14 mouse cellular contexts compared by ENCODE assay signal in genomic region chr6:84570039-84570438, GRCm38 (mm10). TPM values are rescaled to one million over a fixed set of nuclear protein-coding genes. Genes with fewer than 3 reads are reported as not detected.
DNase-seq lines count a peak whose midpoint lies in the region; ATAC-seq and TF ChIP-seq lines count a peak whose summit lies in the region.
"Had no signal": no experiment of that assay in that cellular context is flagged by ENCODE, and none has a peak within 500 bp of the region (broad histone marks: within the 10 kb centered on the region; RNA-seq: fewer than 3 reads in every experiment).

No protein-coding gene starts in this region.

- H3K36me3 ChIP-seq in forebrain, embryonic 11.5 days (ENCODE audit: control insufficient read depth, insufficient read depth, low read length) = no peaks in the 10 kb centered on the region
- no peaks in the 10 kb centered on the region for H3K36me3 ChIP-seq in forebrain, embryonic 13.5 days (ENCODE audit: poor library complexity, severe bottlenecking)
- no peaks in the 10 kb centered on the region for H3K36me3 ChIP-seq in midbrain, embryonic 10.5 days
- H3K36me3 ChIP-seq in midbrain, embryonic 16.5 days (ENCODE audit: control insufficient read depth, insufficient read depth, low read length) = no peaks in the 10 kb centered on the region
- peaks cover 4% of the 10 kb centered on the region; the same call in 1 of the 2 replicates for H3K36me3 ChIP-seq in hindbrain, embryonic 13.5 days
- H3K36me3 ChIP-seq in midbrain, postnatal 0 days (ENCODE audit: insufficient read depth, low read length) = no peaks in the 10 kb centered on the region

- H3K9me3 ChIP-seq in forebrain, embryonic 11.5 days (ENCODE audit: control insufficient read depth, low read length) = no peaks in the 10 kb centered on the region
- H3K9me3 ChIP-seq in forebrain, embryonic 13.5 days (replicated peaks) = no peaks in the 10 kb centered on the region
- no peaks in the 10 kb centered on the region for H3K9me3 ChIP-seq in midbrain, embryonic 10.5 days (replicated peaks)
- no peaks in the 10 kb centered on the region for H3K9me3 ChIP-seq in midbrain, embryonic 16.5 days (replicated peaks; ENCODE audit: control insufficient read depth, low read length, poor library complexity, severe bottlenecking)
- no peaks in the 10 kb centered on the region for H3K9me3 ChIP-seq in hindbrain, embryonic 13.5 days
- no peaks in the 10 kb centered on the region for H3K9me3 ChIP-seq in midbrain, postnatal 0 days (ENCODE audit: low read length)

- 68% methylated on average over 3 of the region's 3 CpGs for WGBS in forebrain, embryonic 11.5 days
- whole genome bisulfite sequencing in forebrain, embryonic 13.5 days = 34% methylated on average over 3 of the region's 3 CpGs
- 50% methylated on average over 3 of the region's 3 CpGs for WGBS in midbrain, embryonic 10.5 days
- 46% methylated on average over 3 of the region's 3 CpGs for WGBS in midbrain, embryonic 16.5 days
- WGBS in hindbrain, embryonic 13.5 days = 32% methylated on average over 3 of the region's 3 CpGs
- 59% methylated on average over 3 of the region's 3 CpGs for WGBS in midbrain, postnatal 0 days

- H3K9ac ChIP-seq in forebrain, embryonic 11.5 days (ENCODE audit: low read length) = no peak overlapping the region
- no peak overlapping the region for H3K9ac ChIP-seq in forebrain, embryonic 13.5 days
- H3K9ac ChIP-seq in midbrain, embryonic 16.5 days (ENCODE audit: low read depth, low read length) = no peak overlapping the region
- H3K9ac ChIP-seq in hindbrain, embryonic 13.5 days = no peak overlapping the region
- no peak overlapping the region for H3K9ac ChIP-seq in midbrain, postnatal 0 days (replicated peaks; ENCODE audit: low read length, poor library complexity, severe bottlenecking)
- H3K9ac ChIP-seq: liver, postnatal 0 days had no signal

- no peak for ATAC-seq in forebrain, embryonic 11.5 days (replicated peaks; ENCODE audit: low FRiP score)
- no peak for ATAC-seq in forebrain, embryonic 13.5 days
- no peak for ATAC-seq in midbrain, embryonic 16.5 days
- 0 out of 2 replicates have a peak, but pooled peaks have one; percentile 33 for ATAC-seq in hindbrain, embryonic 13.5 days (ENCODE audit: low FRiP score)
- no peak for ATAC-seq in midbrain, postnatal 0 days (ENCODE audit: low FRiP score)
- ATAC-seq: liver, postnatal 0 days had no signal

- H3K27me3 ChIP-seq in forebrain, embryonic 11.5 days (ENCODE audit: control insufficient read depth, insufficient read depth, low read length) = peaks cover 4% of the 10 kb centered on the region; the same call in 1 of the 2 replicates
- peaks cover 12% of the 10 kb centered on the region for H3K27me3 ChIP-seq in forebrain, embryonic 13.5 days
- peaks cover 53% of the 10 kb centered on the region for H3K27me3 ChIP-seq in midbrain, embryonic 10.5 days (ENCODE audit: low read depth, poor library complexity, severe bottlenecking)
- H3K27me3 ChIP-seq in midbrain, embryonic 16.5 days (ENCODE audit: control insufficient read depth, insufficient read depth, low read depth, low read length) = no peaks in the 10 kb centered on the region
- peaks cover 27% of the 10 kb centered on the region for H3K27me3 ChIP-seq in hindbrain, embryonic 13.5 days
- H3K27me3 ChIP-seq in midbrain, postnatal 0 days (ENCODE audit: insufficient read depth, low read length) = 0 out of 2 replicates have a peak, but pooled peaks cover 2% of the 10 kb centered on the region

- H3K27ac ChIP-seq in forebrain, embryonic 11.5 days (ENCODE audit: low read depth, low read length) = no peak overlapping the region
- H3K27ac ChIP-seq in forebrain, embryonic 13.5 days = no peak overlapping the region
- peak overlapping the region; percentile 75 for H3K27ac ChIP-seq in midbrain, embryonic 10.5 days (replicated peaks)
- H3K27ac ChIP-seq in midbrain, embryonic 16.5 days (ENCODE audit: low read length) = no peak overlapping the region
- H3K27ac ChIP-seq in hindbrain, embryonic 13.5 days = peak overlapping the region; percentile 10; the same call in 1 of the 2 replicates
- no peak overlapping the region for H3K27ac ChIP-seq in midbrain, postnatal 0 days (ENCODE audit: low read depth, low read length)

- TF ChIP-seq CTCF in midbrain, postnatal 0 days (IDR thresholded peaks at IDR 0.05) = no peak

- no peak overlapping the region for H3K4me2 ChIP-seq in forebrain, embryonic 11.5 days (ENCODE audit: low read depth, low read length, severe bottlenecking)
- no peak overlapping the region for H3K4me2 ChIP-seq in forebrain, embryonic 13.5 days
- no peak overlapping the region for H3K4me2 ChIP-seq in midbrain, embryonic 16.5 days (ENCODE audit: low read length)
- H3K4me2 ChIP-seq in hindbrain, embryonic 13.5 days = no peak overlapping the region
- no peak overlapping the region for H3K4me2 ChIP-seq in midbrain, postnatal 0 days (ENCODE audit: low read depth, low read length, poor library complexity, severe bottlenecking)

- H3K4me1 ChIP-seq in forebrain, embryonic 11.5 days (replicated peaks; ENCODE audit: control insufficient read depth, insufficient read depth, low read length) = peaks cover 8% of the 10 kb centered on the region
- peaks cover 22% of the 10 kb centered on the region for H3K4me1 ChIP-seq in forebrain, embryonic 13.5 days
- H3K4me1 ChIP-seq in midbrain, embryonic 10.5 days = peaks cover 45% of the 10 kb centered on the region
- H3K4me1 ChIP-seq in midbrain, embryonic 16.5 days (ENCODE audit: control insufficient read depth, insufficient read depth, low read length) = no peaks in the 10 kb centered on the region
- H3K4me1 ChIP-seq in hindbrain, embryonic 13.5 days (replicated peaks) = peaks cover 41% of the 10 kb centered on the region
- H3K4me1 ChIP-seq in midbrain, postnatal 0 days (ENCODE audit: insufficient read depth, low read length) = no peaks in the 10 kb centered on the region

- peak; percentile 51 for DNase-seq in forebrain, embryonic 11.5 days (ENCODE audit: low spot score)
- DNase-seq in midbrain, embryonic 10.5 days (ENCODE audit: low spot score) = no peak
- DNase-seq in midbrain, postnatal 0 days (ENCODE audit: low spot score) = peak; percentile 42
- no peak for DNase-seq in adrenal gland, adult 8-10 months
- no peak for DNase-seq in ovary, postnatal 36 days (ENCODE audit: low spot score)
- DNase-seq: cerebellum, adult 2 months; gastrocnemius, postnatal 25 days; heart, postnatal 36 days; liver, postnatal 0 days; thymus, adult 18-20 months had no signal

- H3K4me3 ChIP-seq in forebrain, embryonic 11.5 days (ENCODE audit: low read depth, low read length) = no peak overlapping the region
- H3K4me3 ChIP-seq in forebrain, embryonic 13.5 days = no peak overlapping the region
- no peak overlapping the region for H3K4me3 ChIP-seq in midbrain, embryonic 10.5 days
- no peak overlapping the region for H3K4me3 ChIP-seq in midbrain, embryonic 16.5 days (ENCODE audit: low read depth, low read length)
- no peak overlapping the region for H3K4me3 ChIP-seq in hindbrain, embryonic 13.5 days
- no peak overlapping the region for H3K4me3 ChIP-seq in midbrain, postnatal 0 days (ENCODE audit: low read depth, low read length)

RNA-seq across cellular contexts. Expression of gene Cyp26b1, which starts 23.7 kb away (rescaled TPM):
- 0.84 and 1.2 TPM in 2 replicates for polyA plus RNA-seq in forebrain, embryonic 11.5 days (2014; fragmentation: Nextera tagmentation; extraction: Ambion mirVana)
- 0.63 and 2.9 TPM in 2 replicates for polyA plus RNA-seq in forebrain, embryonic 13.5 days (2015; fragmentation: Nextera tagmentation; extraction: Ambion mirVana)
- polyA plus RNA-seq in midbrain, embryonic 10.5 days (2016; fragmentation: Nextera tagmentation; extraction: Ambion mirVana) = 2.4 and 2.7 TPM in 2 replicates
- polyA plus RNA-seq in midbrain, embryonic 16.5 days (2015; fragmentation: Nextera tagmentation; extraction: Ambion mirVana) = 8.8 and 10.2 TPM in 2 replicates
- 55.5 and 62.8 TPM in 2 replicates for polyA plus RNA-seq in hindbrain, embryonic 13.5 days (2015; fragmentation: Nextera tagmentation; extraction: Ambion mirVana)
- total RNA-seq in midbrain, postnatal 0 days (2014; rRNA removed) = 19.7 and 36.7 TPM in 2 replicates
- polyA plus RNA-seq in midbrain, postnatal 0 days (2015; fragmentation: Nextera tagmentation; extraction: Ambion mirVana) = 6.4 and 6.7 TPM in 2 replicates
- 10 to 100 TPM in 2 of 4 experiments, 1 to 10 TPM in 2; 6.6 to 57.7 (median 15.7) TPM for total RNA-seq in adrenal gland, adult 8-10 months (2022)
- total RNA-seq: monocyte, adult 5-6 weeks had no signal

Comparison
In these comparisons a context has a peak if more than half of its experiments do, and no peak if none do; other contexts are left out.
1. DNase-seq: peak in forebrain, embryonic 11.5 days (single experiment) and midbrain, postnatal 0 days (single experiment); none in midbrain, embryonic 10.5 days (single experiment), adrenal gland, adult 8-10 months (single experiment) and ovary, postnatal 36 days (single experiment).
2. H3K27ac ChIP-seq: peak in midbrain, embryonic 10.5 days (single experiment) and hindbrain, embryonic 13.5 days (single experiment); none in forebrain, embryonic 11.5 days (single experiment), forebrain, embryonic 13.5 days (single experiment), midbrain, embryonic 16.5 days (single experiment) and midbrain, postnatal 0 days (single experiment).